Mouse (Mus musculus): ENCODE measurements around the gene Hand2. TPM values are rescaled to one million over a fixed set of nuclear protein-coding genes. Genes with fewer than 3 reads are reported as not detected.

Hand2 gene
- not detected in 2 replicates for polyA plus RNA-seq (2015; fragmentation: Nextera tagmentation; extraction: Ambion mirVana)

GRCm38 (mm10) chr8:57320851-57321743, at the start of gene Hand2:
Gene Hand2 (plus strand): TSS chr8:57320983.

Other genes with a start within 250 kb of the Hand2 start
- 98.6 and 128 TPM in 2 replicates for gene Scrg1, start 134.9 kb downstream of the Hand2 start, polyA plus RNA-seq (2015; fragmentation: Nextera tagmentation; extraction: Ambion mirVana)
- gene Sap30, start 166.9 kb downstream of the Hand2 start, polyA plus RNA-seq (2015; fragmentation: Nextera tagmentation; extraction: Ambion mirVana): 14.8 and 19.7 TPM in 2 replicates
- 49.8 and 56.8 TPM in 2 replicates for gene Hmgb2, start 190.9 kb downstream of the Hand2 start, polyA plus RNA-seq (2015; fragmentation: Nextera tagmentation; extraction: Ambion mirVana)